Mouse (Mus musculus): ENCODE measurements around the gene Slc39a11.

GRCm38 (mm10) chr11:113621001-113621400, 28.9 kb downstream of the Slc39a11 start:
- no peak for TF ChIP-seq CTCF (IDR thresholded peaks at IDR 0.05; ENCODE audit: low read depth, low read length)
- no peak for TF ChIP-seq TAL1 (conservative IDR thresholded peaks at IDR 0.05; ENCODE audit: low read depth, low read length)
- no peak for TF ChIP-seq GATA1 (IDR thresholded peaks at IDR 0.05; ENCODE audit: borderline replicate concordance, low read length)
